Mouse (Mus musculus): ENCODE measurements around the gene C1qc. TPM values are rescaled to one million over a fixed set of nuclear protein-coding genes. Genes with fewer than 3 reads are reported as not detected.

C1qc gene
- polyA plus RNA-seq, 2 experiments = 34.1 to 46.5 TPM

- TF ChIP-seq EP300 (IDR thresholded peaks at IDR 0.05; ENCODE audit: low read depth) (no peak), CTCF (IDR thresholded peaks at IDR 0.05; ENCODE audit: low read depth) (no peak)
- no peak overlapping the region for H3K4me2 ChIP-seq (ENCODE audit: low read depth)
- no peaks in the 10 kb centered on the region for H3K9me3 ChIP-seq (ENCODE audit: control insufficient read depth, low read length)
- no peaks in the 10 kb centered on the region for H3K4me1 ChIP-seq (replicated peaks; ENCODE audit: control insufficient read depth in 2 of 2, insufficient read depth in 2 of 2, low read length in 1 of 2)
- ATAC-seq (ENCODE audit: insufficient read depth) = no peak
- no peaks in the 10 kb centered on the region for H3K36me3 ChIP-seq (replicated peaks; ENCODE audit: control insufficient read depth, insufficient read depth, low read depth)
- no peak overlapping the region for H3K27ac ChIP-seq
- no peak overlapping the region for H3K9ac ChIP-seq (replicated peaks)
- H3K4me3 ChIP-seq (ENCODE audit: insufficient read depth in 1 of 2, low read depth in 2 of 2, low read length in 2 of 2) = no peak overlapping the region
- 51% methylated on average over 9 of the region's 9 CpGs for WGBS (ENCODE audit: insufficient replicate concordance)
- no peak for DNase-seq (ENCODE audit: low read depth in 3 of 3, low spot score in 3 of 3)
- peaks cover 4% of the 10 kb centered on the region; the same call in 1 of the 2 replicates for H3K27me3 ChIP-seq (ENCODE audit: control insufficient read depth, insufficient read depth, low read length)
These were observed 5.3 kb upstream of the C1qc start for GRCm38 (mm10) chr4:136898084-136898598.

GRCm38 (mm10) chr4:136896461-136896860 lies 3.6 kb upstream of the C1qc start:
- ATAC-seq (ENCODE audit: insufficient read depth) (no peak), DNase-seq (ENCODE audit: low read depth in 3 of 3, low spot score in 3 of 3) (no peak)
- Histone ChIP-seq H3K4me1 (replicated peaks; ENCODE audit: control insufficient read depth in 2 of 2, insufficient read depth in 2 of 2, low read length in 1 of 2) (no peaks in the 10 kb centered on the region), H3K9me3 (ENCODE audit: control insufficient read depth, low read length) (no peaks in the 10 kb centered on the region), H3K27me3 (ENCODE audit: control insufficient read depth, insufficient read depth, low read length) (peaks cover 4% of the 10 kb centered on the region; the same call in 1 of the 2 replicates), H3K4me3 (ENCODE audit: insufficient read depth in 1 of 2, low read depth in 2 of 2, low read length in 2 of 2) (no peak overlapping the region), H3K36me3 (replicated peaks; ENCODE audit: control insufficient read depth, insufficient read depth, low read depth) (no peaks in the 10 kb centered on the region), H3K9ac (replicated peaks) (no peak overlapping the region), H3K4me2 (ENCODE audit: low read depth) (no peak overlapping the region), H3K27ac (no peak overlapping the region)
- TF ChIP-seq CTCF (IDR thresholded peaks at IDR 0.05; ENCODE audit: low read depth) = no peak
- no peak for TF ChIP-seq EP300 (IDR thresholded peaks at IDR 0.05; ENCODE audit: low read depth)
- 21% methylated on average over 10 of the region's 10 CpGs for WGBS (ENCODE audit: insufficient replicate concordance)

- 7% methylated on average over 15 of the region's 15 CpGs for WGBS (ENCODE audit: insufficient replicate concordance)
- no peak overlapping the region for H3K4me3 ChIP-seq (ENCODE audit: insufficient read depth in 1 of 2, low read depth in 2 of 2, low read length in 2 of 2)
These were observed 3.0 kb upstream of the C1qc start for GRCm38 (mm10) chr4:136895861-136896260.

GRCm38 (mm10) chr4:136894821-136895220 lies 2.0 kb upstream of the C1qc start:
- 38% methylated on average over 4 of the region's 4 CpGs for WGBS (ENCODE audit: insufficient replicate concordance)
- no peak overlapping the region for H3K9ac ChIP-seq (replicated peaks)
- H3K4me1 ChIP-seq (replicated peaks; ENCODE audit: control insufficient read depth in 2 of 2, insufficient read depth in 2 of 2, low read length in 1 of 2) = no peaks in the 10 kb centered on the region
- DNase-seq (ENCODE audit: low read depth in 3 of 3, low spot score in 3 of 3) (no peak), ATAC-seq (ENCODE audit: insufficient read depth) (no peak)
- no peaks in the 10 kb centered on the region for H3K36me3 ChIP-seq (replicated peaks; ENCODE audit: control insufficient read depth, insufficient read depth, low read depth)
- TF ChIP-seq CTCF (IDR thresholded peaks at IDR 0.05; ENCODE audit: low read depth) (no peak), EP300 (IDR thresholded peaks at IDR 0.05; ENCODE audit: low read depth) (no peak)
- H3K9me3 ChIP-seq (ENCODE audit: control insufficient read depth, low read length) = no peaks in the 10 kb centered on the region
- no peak overlapping the region for H3K4me3 ChIP-seq (ENCODE audit: insufficient read depth in 1 of 2, low read depth in 2 of 2, low read length in 2 of 2)
- H3K27me3 ChIP-seq (ENCODE audit: control insufficient read depth, insufficient read depth, low read length) = peaks cover 4% of the 10 kb centered on the region; the same call in 1 of the 2 replicates
- H3K27ac ChIP-seq = no peak overlapping the region
- H3K4me2 ChIP-seq (ENCODE audit: low read depth) = no peak overlapping the region

More at GRCm38 (mm10) chr4:136895861-136896260, 3.0 kb upstream of the C1qc start:
- H3K27ac ChIP-seq = no peak overlapping the region
- H3K9ac ChIP-seq (replicated peaks) = no peak overlapping the region
- H3K9me3 ChIP-seq (ENCODE audit: control insufficient read depth, low read length) = no peaks in the 10 kb centered on the region
- DNase-seq (ENCODE audit: low read depth in 3 of 3, low spot score in 3 of 3) (no peak), ATAC-seq (ENCODE audit: insufficient read depth) (no peak)
- peaks cover 4% of the 10 kb centered on the region; the same call in 1 of the 2 replicates for H3K27me3 ChIP-seq (ENCODE audit: control insufficient read depth, insufficient read depth, low read length)
- no peaks in the 10 kb centered on the region for H3K4me1 ChIP-seq (replicated peaks; ENCODE audit: control insufficient read depth in 2 of 2, insufficient read depth in 2 of 2, low read length in 1 of 2)
- H3K36me3 ChIP-seq (replicated peaks; ENCODE audit: control insufficient read depth, insufficient read depth, low read depth) = no peaks in the 10 kb centered on the region
- H3K4me2 ChIP-seq (ENCODE audit: low read depth) = no peak overlapping the region
- TF ChIP-seq CTCF (IDR thresholded peaks at IDR 0.05; ENCODE audit: low read depth) (no peak), EP300 (IDR thresholded peaks at IDR 0.05; ENCODE audit: low read depth) (no peak)

- Histone ChIP-seq H3K36me3 (replicated peaks; ENCODE audit: control insufficient read depth, insufficient read depth, low read depth) (no peaks in the 10 kb centered on the region), H3K4me1 (replicated peaks; ENCODE audit: control insufficient read depth in 2 of 2, insufficient read depth in 2 of 2, low read length in 1 of 2) (no peaks in the 10 kb centered on the region), H3K4me2 (ENCODE audit: low read depth) (no peak overlapping the region), H3K27ac (no peak overlapping the region), H3K27me3 (ENCODE audit: control insufficient read depth, insufficient read depth, low read length) (peaks cover 4% of the 10 kb centered on the region; the same call in 1 of the 2 replicates), H3K9me3 (ENCODE audit: control insufficient read depth, low read length) (no peaks in the 10 kb centered on the region), H3K9ac (replicated peaks) (no peak overlapping the region), H3K4me3 (ENCODE audit: insufficient read depth in 1 of 2, low read depth in 2 of 2, low read length in 2 of 2) (no peak overlapping the region)
- TF ChIP-seq CTCF (IDR thresholded peaks at IDR 0.05; ENCODE audit: low read depth) = peak; percentile 66
- TF ChIP-seq EP300 (IDR thresholded peaks at IDR 0.05; ENCODE audit: low read depth) = no peak
- 4% methylated on average over 9 of the region's 9 CpGs for WGBS (ENCODE audit: insufficient replicate concordance)
- ATAC-seq (ENCODE audit: insufficient read depth) (no peak), DNase-seq (ENCODE audit: low read depth in 3 of 3, low spot score in 3 of 3) (no peak)
These were observed 1.1 kb upstream of the C1qc start for GRCm38 (mm10) chr4:136893691-136894543.
